Mouse (Mus musculus) kidney, postnatal 0 days (tissue): ENCODE measurements around the gene Serpina9. TPM values are rescaled to one million over a fixed set of nuclear protein-coding genes. Genes with fewer than 3 reads are reported as not detected.

Experiments used
- ATAC-seq: fragments of 200-750 bp; cut with Nextera tagmentation; replicated peaks from 2 replicates; pipeline ENCODE4 v1.8.0; 2017; ENCODE audit warnings: low read depth, moderate number of reproducible peaks, moderate TSS enrichment, moderate library complexity; ENCODE audit not compliant: low FRiP score
- DNase-seq: peaks from one replicate; pipeline ENCODE4 v3.0.0-alpha.2; 2016; ENCODE audit warnings: low spot score
- H3K27ac ChIP-seq: fragments of 300-500 bp; sonication (generic); 2 replicates; pipeline ENCODE4 v1.5.1; 2014; ENCODE audit warnings: mild to moderate bottlenecking
- H3K27me3 ChIP-seq: fragments of 300-500 bp; sonication (generic); 2 replicates; pipeline ENCODE4 v1.6.1; 2014; ENCODE audit warnings: low read length, mixed read lengths; ENCODE audit not compliant: insufficient read depth
- H3K36me3 ChIP-seq: fragments of 300-500 bp; sonication (generic); 2 replicates; pipeline ENCODE4 v1.6.1; 2014; ENCODE audit warnings: low read length, mixed read lengths; ENCODE audit not compliant: insufficient read depth
- H3K4me1 ChIP-seq: fragments of 300-500 bp; sonication (generic); replicated peaks from 2 replicates; pipeline ENCODE4 v1.6.1; 2014; ENCODE audit warnings: antibody characterized with exemption, low read length, mixed read lengths; ENCODE audit not compliant: insufficient read depth
- H3K4me2 ChIP-seq: fragments of 300-500 bp; sonication (generic); 2 replicates; pipeline ENCODE4 v1.6.1; 2014; ENCODE audit warnings: mild to moderate bottlenecking, low read length, moderate library complexity, mixed read lengths
- H3K4me3 ChIP-seq: fragments of 300-500 bp; sonication (generic); replicated peaks from 2 replicates; pipeline ENCODE4 v1.5.1; 2014; ENCODE audit warnings: low read depth, low read length
- H3K9ac ChIP-seq: fragments of 300-500 bp; sonication (generic); 2 replicates; pipeline ENCODE4 v1.6.1; 2014; ENCODE audit warnings: low read depth, low read length
- H3K9me3 ChIP-seq: fragments of 300-500 bp; sonication (generic); replicated peaks from 2 replicates; pipeline ENCODE4 v1.6.1; 2016; ENCODE audit warnings: low read length, inconsistent platforms, mixed read lengths
- CTCF ChIP-seq: IDR thresholded peaks from 2 replicates; pipeline ENCODE4 v1.5.1; 2016; ENCODE audit warnings: antibody characterized with exemption, low read depth, mild to moderate bottlenecking, moderate library complexity
- WGBS: fragments of 180-500 bp; shearing (Covaris S2); extraction: QIAGEN DNeasy Blood & Tissue Kit; methylation state at CpG from one replicate; pipeline ENCODE4 v1.1.7; 2014; 5-methylcytosine and 5-hydroxymethylcytosine counted together
- polyA plus RNA-seq: library from polyadenylated mRNA; unstranded; fragments of >200 nt; fragmentation: Nextera tagmentation; extraction: Ambion mirVana; gene quantifications from 2 replicates; pipeline ENCODE4 v1.2.1, GENCODE M21; 2015

The Serpina9 gene
- polyA plus RNA-seq, 1 experiment from 2014 or later: not detected

DNA sequence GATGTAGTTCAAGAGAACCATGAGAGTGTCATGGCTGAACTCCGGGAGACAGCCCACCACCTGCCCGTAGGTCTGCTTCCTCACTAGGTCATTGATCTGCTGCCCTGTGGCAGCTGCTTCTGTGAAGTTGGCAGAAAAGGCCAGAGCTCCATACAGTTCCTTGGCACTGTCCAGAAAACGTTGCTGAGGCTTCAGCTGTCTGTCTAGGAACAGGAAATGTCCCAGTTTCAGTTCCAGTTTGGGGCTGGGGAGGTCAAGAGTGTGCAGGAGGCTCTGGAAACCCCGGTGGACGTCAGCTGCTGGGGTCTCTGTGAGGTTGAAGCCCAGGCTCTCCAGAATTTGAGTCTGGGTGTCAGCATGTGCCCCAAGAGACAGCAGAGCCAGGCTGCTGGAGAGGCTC lies 27.7 kb downstream of the Serpina9 start:
- 55% methylated on average over 5 of the region's 5 CpGs for WGBS
- H3K4me3 ChIP-seq: no peak overlapping the region
- no peaks in the 10 kb centered on the region for H3K9me3 ChIP-seq
- DNase-seq (no peak), ATAC-seq (no peak)
- H3K36me3 ChIP-seq: no peaks in the 10 kb centered on the region
- no peaks in the 10 kb centered on the region for H3K4me1 ChIP-seq
- no peak overlapping the region for H3K9ac ChIP-seq
- H3K4me2 ChIP-seq: no peak overlapping the region
- H3K27ac ChIP-seq: no peak overlapping the region
- no peaks in the 10 kb centered on the region for H3K27me3 ChIP-seq
- no peak for TF ChIP-seq CTCF

DNA sequence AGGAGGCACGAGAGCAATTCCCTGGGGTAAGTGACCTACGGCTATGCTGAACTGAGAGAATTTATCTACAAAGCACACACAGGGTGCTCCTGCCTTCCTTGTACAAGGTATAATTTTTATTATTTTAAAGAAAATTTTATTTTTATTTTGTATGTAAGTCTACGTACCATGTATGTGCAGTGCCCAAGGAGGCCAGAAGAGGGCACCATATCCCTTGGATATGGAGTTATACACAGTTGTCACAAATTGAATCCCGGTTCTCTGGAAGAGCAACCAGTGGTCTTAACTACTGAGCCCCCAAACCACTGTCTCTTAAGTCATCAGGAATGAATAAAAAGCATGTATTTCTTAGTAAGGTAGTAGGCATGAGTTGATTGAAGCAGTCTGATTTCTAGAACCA lies 28.6 kb downstream of the Serpina9 start:
- Histone ChIP-seq H3K4me2 (no peak overlapping the region), H3K4me3 (no peak overlapping the region), H3K27ac (no peak overlapping the region), H3K27me3 (no peaks in the 10 kb centered on the region), H3K36me3 (no peaks in the 10 kb centered on the region), H3K9me3 (no peaks in the 10 kb centered on the region), H3K9ac (no peak overlapping the region), H3K4me1 (no peaks in the 10 kb centered on the region)
- DNase-seq (peak; percentile 56), ATAC-seq (no peak)
- peak; percentile 72 for TF ChIP-seq CTCF
- 55% methylated on average over 4 of the region's 4 CpGs for WGBS

GRCm38 (mm10) chr12:103981646-103982360 lies 31.8 kb downstream of the Serpina9 start:
- 73% methylated on average over 7 of the region's 7 CpGs for WGBS
- no peak for ATAC-seq
- H3K4me2 ChIP-seq: no peak overlapping the region
- H3K9ac ChIP-seq: no peak overlapping the region
- H3K4me3 ChIP-seq: no peak overlapping the region
- no peaks in the 10 kb centered on the region for H3K9me3 ChIP-seq
- no peak overlapping the region for H3K27ac ChIP-seq
- H3K36me3 ChIP-seq: no peaks in the 10 kb centered on the region
- DNase-seq: no peak
- no peaks in the 10 kb centered on the region for H3K27me3 ChIP-seq
- no peak for TF ChIP-seq CTCF
- no peaks in the 10 kb centered on the region for H3K4me1 ChIP-seq

- Histone ChIP-seq H3K4me1 (no peaks in the 10 kb centered on the region), H3K4me3 (no peak overlapping the region), H3K9me3 (no peaks in the 10 kb centered on the region), H3K36me3 (no peaks in the 10 kb centered on the region), H3K27ac (no peak overlapping the region), H3K9ac (no peak overlapping the region), H3K27me3 (no peaks in the 10 kb centered on the region), H3K4me2 (no peak overlapping the region)
- TF ChIP-seq CTCF: no peak
- ATAC-seq (no peak), DNase-seq (no peak)
- WGBS: 68% methylated on average over 10 of the region's 10 CpGs
Observed at GRCm38 (mm10) chr12:103978294-103978693, 35.3 kb downstream of the Serpina9 start.

GRCm38 (mm10) chr12:103977846-103978245 lies 35.7 kb downstream of the Serpina9 start:
- Histone ChIP-seq H3K27ac (no peak overlapping the region), H3K4me1 (no peaks in the 10 kb centered on the region), H3K4me3 (no peak overlapping the region), H3K27me3 (no peaks in the 10 kb centered on the region), H3K36me3 (no peaks in the 10 kb centered on the region), H3K9me3 (no peaks in the 10 kb centered on the region), H3K4me2 (no peak overlapping the region), H3K9ac (no peak overlapping the region)
- 32% methylated on average over 5 of the region's 5 CpGs for WGBS
- ATAC-seq (no peak), DNase-seq (peak; percentile 45)
- peak; percentile 74 for TF ChIP-seq CTCF

DNA sequence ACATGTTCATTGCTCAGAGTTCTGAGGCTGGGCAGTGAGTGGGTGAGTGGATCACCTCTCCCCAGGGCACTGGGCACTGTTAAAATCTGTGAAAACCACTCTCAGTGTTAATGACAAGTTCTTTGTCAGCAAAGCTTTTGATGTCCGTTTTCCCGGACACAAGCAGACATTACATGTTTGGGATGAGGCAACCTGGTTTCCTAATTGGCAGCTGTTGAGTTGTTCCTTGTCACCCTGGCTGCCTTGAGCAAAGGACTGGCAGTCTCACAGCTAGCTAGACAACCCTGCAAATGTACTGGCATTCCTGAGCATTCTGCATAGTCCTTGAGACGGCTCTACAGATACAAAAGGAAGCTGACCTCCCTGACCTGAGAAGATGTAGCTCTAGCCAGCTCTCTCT lies 36.5 kb downstream of the Serpina9 start:
- Histone ChIP-seq H3K36me3 (no peaks in the 10 kb centered on the region), H3K4me1 (no peaks in the 10 kb centered on the region), H3K9ac (no peak overlapping the region), H3K4me2 (no peak overlapping the region), H3K9me3 (no peaks in the 10 kb centered on the region), H3K27me3 (no peaks in the 10 kb centered on the region), H3K4me3 (no peak overlapping the region), H3K27ac (no peak overlapping the region)
- WGBS: 67% methylated on average over 3 of the region's 3 CpGs
- DNase-seq: no peak
- no peak for ATAC-seq
- no peak for TF ChIP-seq CTCF

DNA sequence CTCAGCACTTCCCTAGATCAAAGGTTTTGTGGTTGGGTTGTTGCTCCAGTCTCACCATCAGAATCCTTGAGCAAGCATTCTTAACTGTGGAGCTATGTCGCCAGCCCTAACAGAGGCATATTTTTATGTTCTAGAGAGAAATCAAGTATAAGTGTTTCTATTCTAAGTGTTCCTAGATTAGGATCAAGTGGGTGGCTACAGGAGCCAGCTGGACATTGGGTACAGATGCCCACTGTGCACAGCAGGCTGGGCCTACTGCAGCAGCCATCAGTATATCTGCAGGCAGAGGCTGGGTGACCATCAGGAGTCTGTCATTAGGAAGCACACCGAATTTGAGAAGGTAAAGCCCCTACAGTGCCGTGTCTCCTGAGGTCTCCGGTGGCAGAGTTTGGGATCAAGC lies 42.5 kb downstream of the Serpina9 start:
- Histone ChIP-seq H3K9me3 (no peaks in the 10 kb centered on the region), H3K4me1 (no peaks in the 10 kb centered on the region), H3K4me2 (no peak overlapping the region), H3K27me3 (no peaks in the 10 kb centered on the region), H3K9ac (no peak overlapping the region), H3K4me3 (no peak overlapping the region), H3K36me3 (no peaks in the 10 kb centered on the region), H3K27ac (no peak overlapping the region)
- ATAC-seq (no peak), DNase-seq (no peak)
- whole genome bisulfite sequencing: 90% methylated on average over 4 of the region's 4 CpGs
- no peak for TF ChIP-seq CTCF
